Mouse (Mus musculus) embryonic facial prominence, embryonic 14.5 days (tissue): ENCODE measurements around the gene Olfr317. TPM values are rescaled to one million over a fixed set of nuclear protein-coding genes. Genes with fewer than 3 reads are reported as not detected.
A peak's percentile ranks its signal among the peaks of the same experiment; 100 is the strongest.
"Not testable (repeated sequence)": the region's sequence is repeated elsewhere in the genome, so short reads cannot be mapped to it uniquely, and the experiment has no call there.

Experiments
- ATAC-seq: fragments of 200-750 bp; cut with Nextera tagmentation; 2 replicates; pipeline ENCODE4 v1.8.0; 2017; ENCODE audit warnings: low read depth, moderate number of reproducible peaks, moderate TSS enrichment
- DNase-seq: peaks from one replicate; pipeline ENCODE4 v3.0.0-alpha.2; 2015; ENCODE audit warnings: low spot score
- H3K27ac ChIP-seq: fragments of 300-500 bp; sonication (generic); replicated peaks from 2 replicates; pipeline ENCODE4 v1.5.1; 2014; ENCODE audit warnings: low read depth, mild to moderate bottlenecking, low read length, moderate library complexity
- H3K27me3 ChIP-seq: fragments of 300-500 bp; sonication (generic); replicated peaks from 2 replicates; pipeline ENCODE4 v1.6.1; 2014; ENCODE audit warnings: low read length; ENCODE audit not compliant: control insufficient read depth, insufficient read depth
- H3K36me3 ChIP-seq: fragments of 300-500 bp; sonication (generic); 2 replicates; pipeline ENCODE4 v1.6.1; 2014; ENCODE audit warnings: low read length, mixed read lengths; ENCODE audit not compliant: control insufficient read depth, insufficient read depth
- H3K4me1 ChIP-seq: fragments of 300-500 bp; sonication (generic); 2 replicates; pipeline ENCODE4 v1.6.1; 2014; ENCODE audit warnings: antibody characterized with exemption, low read length; ENCODE audit not compliant: control insufficient read depth, insufficient read depth
- H3K4me2 ChIP-seq: fragments of 300-500 bp; sonication (generic); 2 replicates; pipeline ENCODE4 v1.6.1; 2014; ENCODE audit warnings: low read depth, mild to moderate bottlenecking, low read length, moderate library complexity, mixed read lengths
- H3K4me3 ChIP-seq: fragments of 300-500 bp; sonication (generic); 2 replicates; pipeline ENCODE4 v1.5.1; 2014; ENCODE audit warnings: low read depth, mild to moderate bottlenecking, low read length
- H3K9ac ChIP-seq: fragments of 300-500 bp; sonication (generic); 2 replicates; pipeline ENCODE4 v1.6.1; 2014; ENCODE audit warnings: low read depth, mild to moderate bottlenecking, low read length, moderate library complexity, mixed read lengths
- H3K9me3 ChIP-seq: fragments of 300-500 bp; sonication (generic); 2 replicates; pipeline ENCODE4 v1.6.1; 2016; ENCODE audit warnings: low read length; ENCODE audit not compliant: control insufficient read depth
- WGBS: fragments of 180-500 bp; shearing (Covaris S2); extraction: QIAGEN DNeasy Blood & Tissue Kit; methylation state at CpG from one replicate; pipeline ENCODE4 v1.1.7; 2014; 5-methylcytosine and 5-hydroxymethylcytosine counted together
- polyA plus RNA-seq: library from polyadenylated mRNA; unstranded; fragments of >200 nt; fragmentation: Nextera tagmentation; extraction: Ambion mirVana; gene quantifications from 2 replicates; pipeline ENCODE4 v1.2.1, GENCODE M21; 2014

The Olfr317 gene
- not detected in 2 replicates for polyA plus RNA-seq

DNA sequence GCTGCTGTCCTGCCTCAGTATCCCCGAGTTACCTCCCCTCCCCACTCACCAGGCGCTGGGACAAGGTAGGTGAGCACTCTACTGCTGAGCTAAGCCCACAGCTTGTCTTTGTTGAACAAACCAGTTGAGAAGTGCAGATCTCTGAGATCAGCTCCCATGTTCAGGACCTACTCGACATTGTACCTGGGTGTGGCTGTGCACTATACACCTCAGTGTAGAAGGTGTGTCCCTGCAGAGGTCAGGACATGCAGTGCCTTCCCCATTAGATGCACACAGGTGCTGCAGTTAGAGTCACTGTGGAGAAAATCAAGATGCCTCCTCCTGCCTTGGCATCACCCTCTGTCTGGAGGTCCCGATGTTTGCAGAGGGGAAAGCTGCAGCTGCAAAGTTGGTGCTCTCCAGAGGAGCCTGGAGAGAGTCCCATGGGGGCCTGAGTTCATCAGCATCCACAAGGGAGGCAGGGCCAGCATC lies at the start of gene Olfr317:
Gene Olfr317 (minus strand): TSS at position 421 of the 471 bp plus-strand sequence.
- H3K4me1 ChIP-seq = no peaks in the 10 kb centered on the region
- H3K4me3 ChIP-seq = no peak within 1 kb of the TSS
- H3K27me3 ChIP-seq = no peaks in the 10 kb centered on the region
- WGBS = 73% methylated on average over 4 of the region's 4 CpGs
- H3K36me3 ChIP-seq = no peaks in the 10 kb centered on the region
- DNase-seq = peak; percentile 7
- no peak for ATAC-seq
- no peak within 1 kb of the TSS for H3K27ac ChIP-seq
- no peaks in the 10 kb centered on the region for H3K9me3 ChIP-seq
- H3K4me2 ChIP-seq = no peak within 1 kb of the TSS
- no peak within 1 kb of the TSS for H3K9ac ChIP-seq

DNA sequence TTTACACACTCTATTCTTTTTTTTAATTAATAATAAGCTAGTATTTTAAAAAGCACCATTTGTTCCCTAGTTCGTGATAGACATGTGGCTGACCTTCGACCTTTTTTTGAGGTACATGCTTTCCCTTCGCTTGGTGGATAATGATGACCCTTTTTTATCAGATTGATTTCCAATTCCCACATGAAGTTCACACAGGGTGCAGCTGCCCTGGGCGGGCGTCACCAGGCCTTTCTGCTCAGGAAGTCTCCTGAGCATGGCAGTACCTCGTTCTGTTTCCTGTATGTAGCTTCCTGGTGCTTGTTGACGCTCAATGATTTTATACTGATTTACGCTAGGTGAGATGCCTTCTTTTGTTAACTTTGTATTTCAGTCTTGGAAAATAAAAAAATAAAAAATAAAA lies 49.3 kb upstream of the Olfr317 start:
- no peak overlapping the region for H3K9ac ChIP-seq
- H3K27ac ChIP-seq = no peak overlapping the region
- 79% methylated on average over 8 of the region's 8 CpGs for WGBS
- DNase-seq (no peak), ATAC-seq (no peak)
- no peaks in the 10 kb centered on the region for H3K27me3 ChIP-seq
- no peaks in the 10 kb centered on the region for H3K4me1 ChIP-seq
- H3K9me3 ChIP-seq = no peaks in the 10 kb centered on the region
- H3K36me3 ChIP-seq = no peaks in the 10 kb centered on the region
- H3K4me3 ChIP-seq = no peak overlapping the region
- no peak overlapping the region for H3K4me2 ChIP-seq

- DNase-seq = no peak
- Histone ChIP-seq H3K9me3 (no peaks in the 10 kb centered on the region), H3K4me3 (no peak overlapping the region), H3K9ac (no peak overlapping the region), H3K27ac (no peak overlapping the region), H3K4me2 (no peak overlapping the region), H3K36me3 (no peaks in the 10 kb centered on the region), H3K27me3 (no peaks in the 10 kb centered on the region), H3K4me1 (no peaks in the 10 kb centered on the region)
- WGBS = 84% methylated on average over 10 of the region's 10 CpGs
- ATAC-seq = no peak
Observed at GRCm38 (mm10) chr11:58787651-58788050, 48.6 kb upstream of the Olfr317 start.

DNA sequence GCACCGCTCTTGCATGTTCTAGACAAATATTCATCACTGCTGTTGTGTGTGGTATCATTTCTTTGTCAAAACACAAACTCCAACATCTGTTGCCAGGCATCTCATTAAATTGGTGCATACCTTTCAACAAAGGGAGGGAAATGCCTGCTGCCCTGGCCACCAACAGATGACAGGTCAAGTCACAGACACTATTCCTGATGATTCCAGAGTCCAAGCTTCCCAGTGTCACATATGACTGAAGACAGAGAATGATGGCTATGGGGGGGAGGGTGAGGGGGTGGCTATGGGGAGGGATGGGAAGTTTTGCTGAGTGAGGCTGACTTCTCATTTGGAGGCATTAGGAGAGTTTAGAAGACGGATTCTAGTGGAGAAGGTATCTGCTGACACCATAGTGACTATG lies 45.2 kb upstream of the Olfr317 start:
- Histone ChIP-seq H3K36me3 (no peaks in the 10 kb centered on the region), H3K4me1 (no peaks in the 10 kb centered on the region), H3K4me3 (no peak overlapping the region), H3K4me2 (no peak overlapping the region), H3K9ac (no peak overlapping the region), H3K27ac (no peak overlapping the region), H3K27me3 (no peaks in the 10 kb centered on the region), H3K9me3 (no peaks in the 10 kb centered on the region)
- ATAC-seq = no peak
- WGBS = 85% methylated on average over 2 of the region's 2 CpGs
- DNase-seq = no peak

DNA sequence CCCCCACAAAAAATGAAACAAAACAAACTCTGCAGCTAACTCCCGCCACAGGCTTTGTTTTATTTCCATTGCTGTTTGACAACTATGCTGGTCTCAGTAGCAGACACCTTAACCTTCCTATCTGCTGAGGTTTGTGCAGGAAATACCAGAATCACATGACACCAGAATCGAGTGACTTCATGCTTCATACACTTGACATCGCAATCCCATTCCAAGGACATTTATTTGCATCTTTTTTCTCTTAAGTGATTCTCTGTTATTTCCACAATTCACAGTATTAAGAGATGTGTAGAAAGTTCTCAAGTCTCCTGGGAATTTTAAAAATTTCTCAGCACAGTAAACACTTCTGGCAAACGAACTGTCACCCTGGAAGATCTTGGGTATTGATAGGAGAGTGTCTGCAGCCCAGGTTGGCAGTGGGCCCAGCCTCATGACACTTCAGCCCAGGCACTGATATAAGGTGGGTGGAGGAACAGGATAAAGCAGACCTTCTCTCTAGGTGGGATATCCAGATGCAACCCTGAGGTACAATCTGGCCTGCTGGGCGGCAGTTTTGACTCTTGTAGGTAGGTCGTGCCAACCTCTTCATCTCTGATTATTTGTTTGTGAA lies 43.6 kb upstream of the Olfr317 start, which contains the start of gene Olfr314:
Gene Olfr314 (plus strand): TSS at position 473 of the 610 bp plus-strand sequence.
- no peak within 1 kb of the TSS for H3K4me3 ChIP-seq
- no peaks in the 10 kb centered on the region for H3K4me1 ChIP-seq
- H3K36me3 ChIP-seq = no peaks in the 10 kb centered on the region
- ATAC-seq = no peak
- H3K9me3 ChIP-seq = no peaks in the 10 kb centered on the region
- H3K27me3 ChIP-seq = no peaks in the 10 kb centered on the region
- H3K9ac ChIP-seq = no peak within 1 kb of the TSS
- H3K4me2 ChIP-seq = no peak within 1 kb of the TSS
- no peak for DNase-seq
- WGBS = 67% methylated on average over 6 of the region's 6 CpGs
- H3K27ac ChIP-seq = no peak within 1 kb of the TSS

GRCm38 (mm10) chr11:58772888-58773287 lies 33.9 kb upstream of the Olfr317 start, which contains the start of gene Olfr315:
Olfr315 (plus strand) TSS chr11:58773188.
- Histone ChIP-seq H3K4me3 (no peak within 1 kb of the TSS), H3K9ac (no peak within 1 kb of the TSS), H3K27ac (no peak within 1 kb of the TSS), H3K36me3 (no peaks in the 10 kb centered on the region), H3K9me3 (no peaks in the 10 kb centered on the region), H3K4me2 (no peak within 1 kb of the TSS), H3K27me3 (no peaks in the 10 kb centered on the region), H3K4me1 (no peaks in the 10 kb centered on the region)
- DNase-seq = no peak
- no peak for ATAC-seq

DNA sequence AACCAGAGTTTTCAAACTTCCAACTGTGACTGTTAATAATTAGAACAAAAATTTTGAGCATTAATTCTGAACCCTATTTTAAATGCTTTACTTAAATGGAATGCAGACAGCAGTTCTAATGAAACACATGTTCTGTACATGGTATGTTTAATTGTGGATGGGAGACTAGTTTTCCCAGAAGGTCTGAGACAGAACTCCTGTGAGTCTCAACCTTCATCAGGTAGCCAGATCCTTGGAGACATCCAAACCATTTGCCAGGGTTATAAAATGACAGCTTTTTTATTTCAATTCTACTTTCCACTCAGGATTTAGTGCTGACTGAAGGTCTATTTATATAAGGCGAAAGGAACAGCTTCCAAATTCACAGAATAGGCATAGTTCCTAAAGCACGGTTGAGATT lies 13.4 kb upstream of the Olfr317 start, which contains the start of gene Olfr316:
Gene Olfr316 (plus strand): TSS at position 301 of the 400 bp plus-strand sequence.
- WGBS = 75% methylated on average over 2 of the region's 2 CpGs
- H3K4me3 ChIP-seq = no peak within 1 kb of the TSS
- no peak for ATAC-seq

DNA sequence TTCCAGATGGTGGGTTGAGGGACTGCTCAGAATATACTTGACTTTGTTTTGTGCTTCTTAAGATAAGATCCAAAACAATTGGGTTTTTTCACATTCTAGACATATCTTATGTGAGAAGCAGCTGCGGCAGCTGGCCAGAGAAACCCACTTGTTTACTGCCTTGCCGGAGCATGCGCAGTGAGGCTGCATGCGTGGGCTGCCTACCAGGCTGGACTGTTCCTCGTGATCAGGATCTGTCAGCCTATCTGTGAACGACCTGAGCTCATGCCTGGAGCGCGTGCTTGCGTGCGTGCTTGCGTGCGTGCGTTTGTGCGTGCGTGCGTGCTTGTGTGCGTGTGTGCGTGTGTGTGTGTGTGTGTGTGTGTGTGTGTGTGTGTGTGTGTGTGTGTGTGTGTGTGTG lies 12.1 kb upstream of the Olfr317 start:
- H3K4me2 ChIP-seq, DNase-seq, H3K9ac ChIP-seq, H3K4me1 ChIP-seq, H3K9me3 ChIP-seq, H3K4me3 ChIP-seq, H3K27me3 ChIP-seq, ATAC-seq, H3K27ac ChIP-seq, H3K36me3 ChIP-seq: not testable (repeated sequence)
- 89% methylated on average over 18 of the region's 18 CpGs for WGBS

More for the DNA sequence above, 13.4 kb upstream of the Olfr317 start, which contains the start of gene Olfr316:
- Histone ChIP-seq H3K9ac (no peak within 1 kb of the TSS), H3K4me1 (no peaks in the 10 kb centered on the region), H3K27ac (no peak within 1 kb of the TSS), H3K4me2 (no peak within 1 kb of the TSS), H3K9me3 (no peaks in the 10 kb centered on the region), H3K27me3 (no peaks in the 10 kb centered on the region), H3K36me3 (no peaks in the 10 kb centered on the region)
- no peak for DNase-seq

DNA sequence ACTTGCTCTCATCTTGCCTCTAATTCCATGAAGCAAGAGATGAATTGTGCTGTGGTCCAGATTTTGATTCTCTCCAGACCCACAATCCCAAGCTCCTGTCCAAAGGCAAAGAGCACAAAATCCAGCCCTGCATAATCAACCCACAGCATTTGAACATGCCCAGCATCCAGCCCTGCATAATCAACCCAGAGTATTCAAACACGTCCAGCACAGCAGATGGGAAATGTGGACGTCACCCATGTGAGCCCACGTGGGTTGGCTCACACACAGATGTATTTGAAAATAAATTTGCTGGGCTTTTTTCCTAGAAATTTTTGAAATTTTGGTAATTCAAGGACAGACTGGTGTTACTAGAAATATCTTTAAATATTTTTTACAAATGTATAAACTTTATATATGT lies 5.6 kb downstream of the Olfr317 start:
- WGBS = 50% methylated on average over 3 of the region's 3 CpGs
- ATAC-seq (no peak), DNase-seq (no peak)
- no peaks in the 10 kb centered on the region for H3K27me3 ChIP-seq
- no peak overlapping the region for H3K9ac ChIP-seq
- H3K4me2 ChIP-seq = no peak overlapping the region
- no peaks in the 10 kb centered on the region for H3K36me3 ChIP-seq
- H3K4me3 ChIP-seq = no peak overlapping the region
- H3K27ac ChIP-seq = no peak overlapping the region
- H3K4me1 ChIP-seq = no peaks in the 10 kb centered on the region
- no peaks in the 10 kb centered on the region for H3K9me3 ChIP-seq
